Mouse (Mus musculus): ENCODE results near the gene Ccdc93. TPM values are rescaled to one million over a fixed set of nuclear protein-coding genes. Genes with fewer than 3 reads are reported as not detected.
A peak's percentile ranks its signal among the peaks of the same experiment; 100 is the strongest.

Ccdc93 gene
- polyA plus RNA-seq, 1 experiment = 16.0 TPM

DNA sequence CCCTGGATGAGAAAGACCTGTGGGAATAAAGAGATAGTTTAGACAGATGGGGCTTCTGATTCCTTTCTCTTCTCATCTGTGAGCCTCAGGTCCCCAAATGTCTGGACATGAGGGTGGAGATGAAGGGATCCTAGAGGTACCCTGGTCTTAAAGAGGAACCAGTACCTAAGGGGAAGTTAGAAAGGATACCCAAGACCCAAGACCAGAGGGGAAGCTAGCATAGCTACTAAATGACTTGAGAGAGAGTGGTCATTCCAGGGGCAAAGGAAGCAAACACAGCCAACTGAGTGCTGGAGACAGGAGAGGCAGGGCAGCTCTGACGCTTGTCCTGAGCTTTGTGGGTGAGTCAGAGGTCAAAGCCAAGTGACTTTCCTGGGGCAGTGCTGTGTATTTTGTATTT lies 31.8 kb downstream of the Ccdc93 start:
- TF ChIP-seq CTCF (IDR thresholded peaks at IDR 0.05; ENCODE audit: extremely low read depth, insufficient read depth, low read length) (no peak), POLR2A (IDR thresholded peaks at IDR 0.05; ENCODE audit: extremely low read depth, insufficient read depth, low read length) (no peak)

DNA sequence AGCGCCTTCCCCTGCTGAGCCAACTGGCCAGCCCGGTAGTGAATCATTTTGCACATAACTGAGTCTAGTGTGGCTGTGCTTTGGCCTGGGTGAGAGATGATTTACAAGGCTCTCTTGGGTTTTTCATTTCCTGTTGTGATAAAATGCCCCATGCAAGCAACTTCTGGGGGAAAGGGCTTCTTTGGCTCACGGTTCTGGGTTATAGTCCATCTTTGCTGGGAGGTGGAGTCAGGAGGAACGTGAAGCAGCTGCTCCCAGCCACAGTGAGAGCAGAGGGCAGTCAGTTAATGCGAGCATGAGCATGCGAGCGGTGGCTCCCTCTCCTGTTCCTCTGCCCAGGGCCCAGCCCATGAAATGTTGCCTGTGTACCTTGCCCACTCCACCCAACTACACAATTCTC lies 33.0 kb downstream of the Ccdc93 start:
- no peak for TF ChIP-seq POLR2A (IDR thresholded peaks at IDR 0.05; ENCODE audit: extremely low read depth, insufficient read depth, low read length)
- no peak for TF ChIP-seq CTCF (IDR thresholded peaks at IDR 0.05; ENCODE audit: extremely low read depth, insufficient read depth, low read length)
- no peak overlapping the region for H3K4me3 ChIP-seq (ENCODE audit: insufficient read depth, low read length)
- no peaks in the 10 kb centered on the region for H3K4me1 ChIP-seq (ENCODE audit: control insufficient read depth, insufficient read depth, low read length)
- 0 out of 2 replicates have a peak overlapping the region, but pooled peaks have one; percentile 3 for H3K27ac ChIP-seq (ENCODE audit: insufficient read depth, low read length)

More for the DNA sequence above, 31.8 kb downstream of the Ccdc93 start:
- no peaks in the 10 kb centered on the region for H3K4me1 ChIP-seq (ENCODE audit: control insufficient read depth, insufficient read depth, low read length)
- H3K27ac ChIP-seq (ENCODE audit: insufficient read depth, low read length) = no peak overlapping the region
- no peak overlapping the region for H3K4me3 ChIP-seq (ENCODE audit: insufficient read depth, low read length)

- TF ChIP-seq POLR2A (IDR thresholded peaks at IDR 0.05; ENCODE audit: extremely low read depth, insufficient read depth, low read length) = no peak
- no peak for TF ChIP-seq CTCF (IDR thresholded peaks at IDR 0.05; ENCODE audit: extremely low read depth, insufficient read depth, low read length)
- Histone ChIP-seq H3K4me3 (ENCODE audit: insufficient read depth, low read length) (no peak overlapping the region), H3K4me1 (ENCODE audit: control insufficient read depth, insufficient read depth, low read length) (no peaks in the 10 kb centered on the region), H3K27ac (ENCODE audit: insufficient read depth, low read length) (no peak overlapping the region)
These were observed 35.4 kb downstream of the Ccdc93 start for GRCm38 (mm10) chr1:121466276-121466675.

DNA sequence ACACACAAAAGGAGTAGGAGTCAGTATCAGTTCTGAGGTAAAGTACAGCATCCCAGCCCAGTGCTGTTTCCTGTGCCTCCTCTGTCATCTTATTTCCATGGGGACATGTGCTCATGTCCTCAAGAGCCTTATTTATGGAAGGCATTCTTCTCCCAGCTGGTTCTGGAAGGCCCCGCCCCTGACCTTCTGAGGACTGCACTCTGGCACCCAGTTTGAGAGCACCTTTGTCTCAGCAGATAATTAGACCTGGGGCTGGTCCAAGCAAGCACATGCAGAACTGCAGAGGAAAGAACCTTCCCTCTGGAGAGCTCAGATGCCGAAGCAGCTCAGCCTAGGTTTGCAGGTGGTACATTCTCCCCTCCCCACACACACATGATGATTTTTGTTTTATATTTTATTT lies 37.4 kb downstream of the Ccdc93 start:
- TF ChIP-seq POLR2A (IDR thresholded peaks at IDR 0.05; ENCODE audit: extremely low read depth, insufficient read depth, low read length) (no peak), CTCF (IDR thresholded peaks at IDR 0.05; ENCODE audit: extremely low read depth, insufficient read depth, low read length) (no peak)
- Histone ChIP-seq H3K4me1 (ENCODE audit: control insufficient read depth, insufficient read depth, low read length) (no peaks in the 10 kb centered on the region), H3K4me3 (ENCODE audit: insufficient read depth, low read length) (no peak overlapping the region), H3K27ac (ENCODE audit: insufficient read depth, low read length) (no peak overlapping the region)

- Histone ChIP-seq H3K4me3 (ENCODE audit: insufficient read depth, low read length) (no peak overlapping the region), H3K4me1 (ENCODE audit: control insufficient read depth, insufficient read depth, low read length) (peaks cover 1% of the 10 kb centered on the region; the same call in 1 of the 2 replicates), H3K27ac (ENCODE audit: insufficient read depth, low read length) (no peak overlapping the region)
- no peak for TF ChIP-seq CTCF (IDR thresholded peaks at IDR 0.05; ENCODE audit: extremely low read depth, insufficient read depth, low read length)
- TF ChIP-seq POLR2A (IDR thresholded peaks at IDR 0.05; ENCODE audit: extremely low read depth, insufficient read depth, low read length) = no peak
These were observed 40.7 kb downstream of the Ccdc93 start for GRCm38 (mm10) chr1:121471503-121471902.

DNA sequence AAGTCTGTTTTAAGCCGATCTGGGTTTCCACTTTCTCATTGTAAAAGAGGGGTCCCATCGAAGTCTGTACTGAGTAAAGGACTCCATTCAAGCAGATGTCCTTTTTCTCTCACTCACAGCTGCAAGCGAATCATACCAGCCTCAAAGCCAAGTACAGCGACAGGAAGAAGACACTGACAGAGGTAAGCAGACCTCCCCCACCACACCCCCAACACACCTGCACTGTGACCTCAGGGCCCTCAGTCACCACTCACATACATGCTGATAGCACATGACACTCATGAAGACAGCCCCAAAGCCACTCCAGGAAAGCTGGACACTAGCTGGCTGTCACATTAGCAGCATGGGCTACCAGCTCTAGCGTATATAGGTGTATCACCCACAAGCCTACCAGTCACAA lies 46.9 kb downstream of the Ccdc93 start:
- H3K4me1 ChIP-seq (ENCODE audit: control insufficient read depth, insufficient read depth, low read length) = peaks cover 6% of the 10 kb centered on the region
- TF ChIP-seq POLR2A (IDR thresholded peaks at IDR 0.05; ENCODE audit: extremely low read depth, insufficient read depth, low read length) (no peak), CTCF (IDR thresholded peaks at IDR 0.05; ENCODE audit: extremely low read depth, insufficient read depth, low read length) (no peak)
- no peak overlapping the region for H3K4me3 ChIP-seq (ENCODE audit: insufficient read depth, low read length)
- no peak overlapping the region for H3K27ac ChIP-seq (ENCODE audit: insufficient read depth, low read length)

- Histone ChIP-seq H3K27ac (ENCODE audit: insufficient read depth, low read length) (peak overlapping the region; percentile 70), H3K4me3 (ENCODE audit: insufficient read depth, low read length) (no peak overlapping the region), H3K4me1 (ENCODE audit: control insufficient read depth, insufficient read depth, low read length) (peaks cover 6% of the 10 kb centered on the region)
- TF ChIP-seq POLR2A (IDR thresholded peaks at IDR 0.05; ENCODE audit: extremely low read depth, insufficient read depth, low read length) (no peak), CTCF (IDR thresholded peaks at IDR 0.05; ENCODE audit: extremely low read depth, insufficient read depth, low read length) (no peak)
These were observed 47.6 kb downstream of the Ccdc93 start for GRCm38 (mm10) chr1:121478284-121478980.

- no peak overlapping the region for H3K4me3 ChIP-seq (ENCODE audit: insufficient read depth, low read length)
- no peak overlapping the region for H3K27ac ChIP-seq (ENCODE audit: insufficient read depth, low read length)
- peaks cover 5% of the 10 kb centered on the region for H3K4me1 ChIP-seq (ENCODE audit: control insufficient read depth, insufficient read depth, low read length)
- no peak for TF ChIP-seq POLR2A (IDR thresholded peaks at IDR 0.05; ENCODE audit: extremely low read depth, insufficient read depth, low read length)
- no peak for TF ChIP-seq CTCF (IDR thresholded peaks at IDR 0.05; ENCODE audit: extremely low read depth, insufficient read depth, low read length)
These were observed 48.6 kb downstream of the Ccdc93 start for GRCm38 (mm10) chr1:121479403-121479802.

DNA sequence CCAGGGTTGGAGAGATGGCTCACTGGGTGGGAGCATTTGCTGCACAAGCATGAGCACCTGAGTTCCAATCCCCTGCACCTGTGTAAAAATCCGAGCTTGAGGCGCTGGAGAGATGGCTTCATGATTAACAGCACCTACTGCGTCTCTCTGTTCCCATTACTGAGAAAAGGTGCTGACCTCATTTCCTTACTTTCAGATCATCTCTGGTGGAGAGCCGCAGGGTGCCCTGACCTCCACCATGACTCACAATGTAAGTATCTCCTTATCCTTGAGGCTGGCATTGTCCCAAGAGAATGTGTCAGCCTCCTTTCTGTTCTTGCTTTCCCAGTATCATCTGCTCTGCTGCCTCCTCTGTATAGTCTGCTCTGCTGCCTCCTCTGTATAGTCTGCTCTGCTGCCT lies 52.2 kb downstream of the Ccdc93 start:
- Histone ChIP-seq H3K27ac (ENCODE audit: insufficient read depth, low read length) (no peak overlapping the region), H3K4me1 (ENCODE audit: control insufficient read depth, insufficient read depth, low read length) (peaks cover 5% of the 10 kb centered on the region), H3K4me3 (ENCODE audit: insufficient read depth, low read length) (no peak overlapping the region)
- TF ChIP-seq POLR2A (IDR thresholded peaks at IDR 0.05; ENCODE audit: extremely low read depth, insufficient read depth, low read length) = no peak

GRCm38 (mm10) chr1:121486803-121487202 lies 56.0 kb downstream of the Ccdc93 start:
- no peaks in the 10 kb centered on the region for H3K4me1 ChIP-seq (ENCODE audit: control insufficient read depth, insufficient read depth, low read length)
- H3K4me3 ChIP-seq (ENCODE audit: insufficient read depth, low read length) = no peak overlapping the region
- H3K27ac ChIP-seq (ENCODE audit: insufficient read depth, low read length) = no peak overlapping the region
- TF ChIP-seq POLR2A (IDR thresholded peaks at IDR 0.05; ENCODE audit: extremely low read depth, insufficient read depth, low read length) (no peak), CTCF (IDR thresholded peaks at IDR 0.05; ENCODE audit: extremely low read depth, insufficient read depth, low read length) (no peak)

Data from cortical plate, adult 2 months (tissue).